Mouse (Mus musculus) CH12.LX (cell line): ENCODE results near the gene Gna15. TPM values are rescaled to one million over a fixed set of nuclear protein-coding genes. Genes with fewer than 3 reads are reported as not detected.

Experiments
- DNase-seq: peaks from one replicate; pipeline ENCODE4 v3.0.0-alpha.2; 2013; ENCODE audit errors: extremely low read depth
- H3K27ac ChIP-seq: 2 replicates; pipeline ENCODE4 v1.5.1; 2012; ENCODE audit warnings: low read depth, mild to moderate bottlenecking, control low read depth, moderate library complexity; ENCODE audit not compliant: insufficient read depth
- H3K27me3 ChIP-seq: replicated peaks from 2 replicates; pipeline ENCODE3; 2012; ENCODE audit warnings: inconsistent platforms
- H3K36me3 ChIP-seq, 2 experiments: replicated peaks in 1 of 2; 2 replicates each; pipeline versions ENCODE3 to v1.6.1; 2012; ENCODE audit warnings: inconsistent platforms in 1 of 2, low read length in 1 of 2, mild to moderate bottlenecking in 1 of 2, mixed read lengths in 1 of 2, moderate library complexity in 1 of 2; ENCODE audit not compliant: control insufficient read depth in 1 of 2, insufficient read depth in 1 of 2
- H3K4me1 ChIP-seq, 2 experiments: 2 replicates each; pipeline ENCODE4 v1.6.1; 2012; ENCODE audit warnings: inconsistent platforms in 1 of 2, moderate library complexity in 1 of 2; ENCODE audit not compliant: insufficient read depth in 2 of 2, control insufficient read depth in 1 of 2
- H3K4me2 ChIP-seq: 2 replicates; pipeline ENCODE4 v1.6.1; 2012; ENCODE audit warnings: low read depth, mild to moderate bottlenecking, control low read depth; ENCODE audit not compliant: poor library complexity, insufficient read depth, severe bottlenecking
- H3K4me3 ChIP-seq, 3 experiments: fragments of 150-350 bp in 1 of 3; sonication (generic) in 1 of 3; replicated peaks in 1 of 3; 2 replicates each; pipeline versions ENCODE3 to v1.5.1; 2011 to 2012; ENCODE audit warnings: low read depth in 2 of 3, low read length in 2 of 3, mild to moderate bottlenecking in 2 of 3, moderate library complexity in 2 of 3, control low read depth in 1 of 3, improper control_type of control experiment in 1 of 3, inconsistent platforms in 1 of 3, mixed read lengths in 1 of 3; ENCODE audit not compliant: poor library complexity in 1 of 3
- H3K79me2 ChIP-seq: replicated peaks from 2 replicates; pipeline ENCODE4 v1.6.1; 2012; ENCODE audit warnings: mild to moderate bottlenecking, moderate library complexity; ENCODE audit not compliant: control insufficient read depth, poor library complexity, insufficient read depth, severe bottlenecking; ENCODE audit errors: extremely low read depth
- H3K9ac ChIP-seq: 2 replicates; pipeline ENCODE4 v1.6.1; 2012; ENCODE audit warnings: low read depth, mild to moderate bottlenecking, control low read depth, moderate library complexity; ENCODE audit not compliant: insufficient read depth
- H3K9me3 ChIP-seq: replicated peaks from 2 replicates; pipeline ENCODE3; 2012; ENCODE audit warnings: low read length, inconsistent platforms, mixed read lengths
- BHLHE40 ChIP-seq: IDR thresholded peaks from 2 replicates; pipeline ENCODE4 v1.6.1; 2011; ENCODE audit warnings: mild to moderate bottlenecking, low read depth, low read length, improper control_type of control experiment
- CHD1 ChIP-seq: IDR thresholded peaks from 2 replicates; pipeline ENCODE4 v1.6.1; 2012; ENCODE audit warnings: low read depth, low read length, improper control_type of control experiment, inconsistent platforms
- CHD2 ChIP-seq: IDR thresholded peaks from 2 replicates; pipeline ENCODE4 v1.6.1; 2011; ENCODE audit warnings: low read length, improper control_type of control experiment
- CTCF ChIP-seq, 2 experiments: IDR thresholded peaks in 1 of 2; conservative IDR thresholded peaks in 1 of 2; 2 replicates each; pipeline ENCODE4 v1.5.1; 2011 to 2012; ENCODE audit warnings: low read depth in 2 of 2, low read length in 2 of 2, improper control_type of control experiment in 1 of 2, inconsistent platforms in 1 of 2, mild to moderate bottlenecking in 1 of 2, moderate library complexity in 1 of 2
- E2F4 ChIP-seq: IDR thresholded peaks from 2 replicates; pipeline ENCODE4 v1.6.1; 2011; ENCODE audit warnings: low read depth, low read length, improper control_type of control experiment; ENCODE audit not compliant: insufficient replicate concordance
- ELF1 ChIP-seq: IDR thresholded peaks from 2 replicates; pipeline ENCODE4 v1.6.1; 2014; ENCODE audit warnings: low read depth, mild to moderate bottlenecking, inconsistent platforms, low read length, improper control_type of control experiment
- EP300 ChIP-seq: IDR thresholded peaks from 2 replicates; pipeline ENCODE4 v1.6.1; 2011; ENCODE audit warnings: low read length, improper control_type of control experiment
- ETS1 ChIP-seq: conservative IDR thresholded peaks from 2 replicates; pipeline ENCODE4 v1.6.1; 2012; ENCODE audit warnings: low read depth, mild to moderate bottlenecking, inconsistent platforms, low read length, improper control_type of control experiment, moderate library complexity
- GABPA ChIP-seq: IDR thresholded peaks from 2 replicates; pipeline ENCODE4 v1.6.1; 2012; ENCODE audit warnings: low read depth, low read length, improper control_type of control experiment, inconsistent platforms; ENCODE audit not compliant: insufficient replicate concordance
- HCFC1 ChIP-seq: IDR thresholded peaks from 2 replicates; pipeline ENCODE4 v1.6.1; 2012; ENCODE audit warnings: low read depth, mild to moderate bottlenecking, inconsistent platforms, low read length, improper control_type of control experiment
- IRF4 ChIP-seq: IDR thresholded peaks from 2 replicates; pipeline ENCODE4 v1.6.1; 2014; ENCODE audit warnings: low read depth, mild to moderate bottlenecking, inconsistent platforms, low read length, improper control_type of control experiment
- JUN ChIP-seq: IDR thresholded peaks from 2 replicates; pipeline ENCODE4 v1.6.1; 2011; ENCODE audit warnings: low read depth, mild to moderate bottlenecking, low read length, improper control_type of control experiment, moderate library complexity; ENCODE audit not compliant: insufficient read depth
- JUND ChIP-seq: conservative IDR thresholded peaks from 2 replicates; pipeline ENCODE4 v1.6.1; 2011; ENCODE audit warnings: low read depth, low read length, improper control_type of control experiment
- KAT2A ChIP-seq: IDR thresholded peaks from 2 replicates; pipeline ENCODE4 v1.6.1; 2012; ENCODE audit warnings: low read length, improper control_type of control experiment, inconsistent platforms; ENCODE audit not compliant: insufficient replicate concordance
- MAFK ChIP-seq: IDR thresholded peaks from 2 replicates; pipeline ENCODE4 v1.6.1; 2011; ENCODE audit warnings: low read length, improper control_type of control experiment; ENCODE audit not compliant: insufficient replicate concordance
- MAX ChIP-seq: IDR thresholded peaks from 2 replicates; pipeline ENCODE4 v1.6.1; 2011; ENCODE audit warnings: low read length, improper control_type of control experiment
- MAZ ChIP-seq: IDR thresholded peaks from 2 replicates; pipeline ENCODE4 v1.6.1; 2012; ENCODE audit warnings: low read depth, mild to moderate bottlenecking, inconsistent platforms, low read length, improper control_type of control experiment, moderate library complexity
- MEF2A ChIP-seq: IDR thresholded peaks from 2 replicates; pipeline ENCODE4 v1.6.1; 2014; ENCODE audit warnings: low read depth, mild to moderate bottlenecking, inconsistent platforms, low read length, improper control_type of control experiment, borderline replicate concordance
- MXI1 ChIP-seq: IDR thresholded peaks from 2 replicates; pipeline ENCODE4 v1.6.1; 2011; ENCODE audit warnings: mild to moderate bottlenecking, low read depth, low read length, improper control_type of control experiment
- MYC ChIP-seq: IDR thresholded peaks from 2 replicates; pipeline ENCODE4 v1.6.1; 2011; ENCODE audit warnings: low read depth, mild to moderate bottlenecking, improper control_type of control experiment, low read length
- NELFE ChIP-seq: IDR thresholded peaks from 2 replicates; pipeline ENCODE4 v1.6.1; 2011; ENCODE audit warnings: low read depth, low read length, improper control_type of control experiment
- NRF1 ChIP-seq: IDR thresholded peaks from 2 replicates; pipeline ENCODE4 v1.6.1; 2014; ENCODE audit warnings: low read depth, mild to moderate bottlenecking, inconsistent platforms, low read length, improper control_type of control experiment, moderate library complexity
- PAX5 ChIP-seq: IDR thresholded peaks from 2 replicates; pipeline ENCODE4 v1.6.1; 2012; ENCODE audit warnings: low read length, inconsistent platforms, mixed read lengths
- POLR2A ChIP-seq: IDR thresholded peaks from 2 replicates; pipeline ENCODE4 v1.6.1; 2011; ENCODE audit warnings: low read depth, mild to moderate bottlenecking, improper control_type of control experiment, low read length
- POLR2AphosphoS2 ChIP-seq: IDR thresholded peaks from 2 replicates; pipeline ENCODE4 v1.6.1; 2011; ENCODE audit warnings: low read depth, low read length, improper control_type of control experiment
- RAD21 ChIP-seq: IDR thresholded peaks from 2 replicates; pipeline ENCODE4 v1.6.1; 2011; ENCODE audit warnings: low read depth, mild to moderate bottlenecking, low read length, improper control_type of control experiment, moderate library complexity
- RCOR1 ChIP-seq: conservative IDR thresholded peaks from 2 replicates; pipeline ENCODE4 v1.6.1; 2012; ENCODE audit warnings: low read depth, mild to moderate bottlenecking, inconsistent platforms, low read length, improper control_type of control experiment
- SIN3A ChIP-seq: IDR thresholded peaks from 2 replicates; pipeline ENCODE4 v1.6.1; 2012; ENCODE audit warnings: low read length, improper control_type of control experiment, inconsistent platforms
- SMC3 ChIP-seq: IDR thresholded peaks from 2 replicates; pipeline ENCODE4 v1.6.1; 2011; ENCODE audit warnings: low read depth, low read length, improper control_type of control experiment
- TBP ChIP-seq: conservative IDR thresholded peaks from 2 replicates; pipeline ENCODE4 v1.6.1; 2011; ENCODE audit warnings: low read depth, low read length, improper control_type of control experiment
- TCF12 ChIP-seq: IDR thresholded peaks from 2 replicates; pipeline ENCODE4 v1.6.1; 2014; ENCODE audit warnings: low read depth, mild to moderate bottlenecking, inconsistent platforms, low read length, improper control_type of control experiment
- UBTF ChIP-seq: IDR thresholded peaks from 2 replicates; pipeline ENCODE4 v1.6.1; 2012; ENCODE audit warnings: low read depth, mild to moderate bottlenecking, inconsistent platforms, low read length, improper control_type of control experiment, moderate library complexity
- USF1 ChIP-seq: IDR thresholded peaks from 2 replicates; pipeline ENCODE4 v1.6.1; 2014; ENCODE audit warnings: low read depth, mild to moderate bottlenecking, inconsistent platforms, low read length, improper control_type of control experiment
- USF2 ChIP-seq: conservative IDR thresholded peaks from 2 replicates; pipeline ENCODE4 v1.6.1; 2011; ENCODE audit warnings: low read depth, low read length, improper control_type of control experiment
- ZC3H11A ChIP-seq: IDR thresholded peaks from 2 replicates; pipeline ENCODE4 v1.6.1; 2012; ENCODE audit warnings: low read depth, mild to moderate bottlenecking, inconsistent platforms, low read length, improper control_type of control experiment
- ZKSCAN1 ChIP-seq: IDR thresholded peaks from 2 replicates; pipeline ENCODE4 v1.6.1; 2012; ENCODE audit warnings: low read depth, inconsistent platforms, low read length, improper control_type of control experiment, borderline replicate concordance
- ZMIZ1 ChIP-seq: IDR thresholded peaks from 2 replicates; pipeline ENCODE4 v1.6.1; 2012; ENCODE audit warnings: low read depth, mild to moderate bottlenecking, inconsistent platforms, low read length, improper control_type of control experiment
- ZNF384 ChIP-seq: IDR thresholded peaks from 2 replicates; pipeline ENCODE4 v1.6.1; 2012; ENCODE audit warnings: low read depth, low read length, improper control_type of control experiment, inconsistent platforms
- dilution Hi-C: fragments of 300-500 bp; cut with MboI; formaldehyde crosslinking; loops from 2 replicates; pipeline ENCODE4 v1.14.3; 2020; ENCODE audit warnings: low sequenced_read_pairs; ENCODE audit not compliant: extremely low pct_unique_long_range_greater_than_20kb, extremely low pct_ligation_motif_present
- in situ Hi-C: fragments of 300-500 bp; cut with MboI; formaldehyde crosslinking; loops from 3 replicates; pipeline ENCODE4 v1.14.3; 2019; ENCODE audit warnings: low sequenced_read_pairs, low pct_ligation_motif_present, low pct_unique_long_range_greater_than_20kb, mixed read lengths
- polyA plus RNA-seq: library from polyadenylated mRNA; unstranded; fragments of >175 nt; gene quantifications from 2 replicates; pipeline ENCODE4 v1.2.1, GENCODE M21; 2012; ENCODE audit warnings: low read depth; ENCODE audit not compliant: insufficient read length
- total RNA-seq, 2 experiments: library from RNA; depleted of rRNA; stranded (reverse); fragments of 300-350 nt in 1 of 2; fragments of >200 nt in 1 of 2; gene quantifications; 2 replicates each; pipeline ENCODE4 v1.2.3; 2012 to 2014

Gna15 gene
- total and polyA plus RNA-seq, 3 experiments: 5.2 to 10.0 (median 5.2) TPM

DNA sequence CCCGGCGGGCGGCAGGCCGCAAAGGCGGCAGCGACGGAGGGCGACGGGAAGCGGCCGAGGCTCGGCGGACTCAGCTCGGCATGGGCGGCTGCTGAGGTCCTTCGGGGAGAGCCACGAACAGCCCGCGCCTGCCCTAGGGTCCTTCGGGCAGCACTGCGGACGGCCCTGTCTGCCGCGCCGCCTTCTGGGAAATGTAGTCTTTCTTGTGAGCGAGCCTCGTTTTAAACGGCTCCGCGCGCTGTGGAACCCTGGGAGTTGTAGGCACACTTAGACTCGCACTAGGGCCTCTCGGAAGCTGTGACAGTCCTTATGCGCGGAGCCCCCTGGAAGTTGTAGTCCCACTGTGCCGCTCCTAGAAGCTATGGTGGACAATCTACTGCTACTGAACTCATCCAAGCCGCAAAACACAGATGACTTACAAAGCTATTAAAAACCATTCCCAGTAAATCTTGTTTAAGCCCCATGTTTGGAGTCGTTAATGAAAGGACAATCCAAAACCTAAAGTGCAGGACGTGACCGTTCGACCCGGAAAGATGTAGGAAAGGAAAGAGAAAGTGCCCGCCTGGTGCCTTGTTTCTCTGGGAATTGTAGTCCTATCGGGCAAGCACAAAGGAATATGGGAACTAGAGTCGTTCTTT, 27.6 kb downstream of the Gna15 start, which contains the start of gene Ncln:
Gene Ncln, minus strand, starts transcription at position 129 of the 638 bp plus-strand sequence.
- in situ Hi-C loops: loop anchor here (5.0 to 10.0 kb wide), 2 partner anchors 36 to 108 kb away; partner anchors contain the start of genes BC025920 and Tle6
- H3K9me3 ChIP-seq: no peaks in the 10 kb centered on the region
- H3K36me3 ChIP-seq: peaks cover 20 to 33% of the 10 kb centered on the region in 2 experiments
- H3K27me3 ChIP-seq: peaks cover 2% of the 10 kb centered on the region
- TF ChIP-seq ZC3H11A (no peak), CHD1 (no peak), POLR2A (peak; percentile 83), ZKSCAN1 (peak; percentile 44; the same call in 1 of the 2 replicates), JUND (no peak; the same call in 1 of the 2 replicates), PAX5 (no peak), RCOR1 (no peak), CHD2 (no peak; the same call in 1 of the 2 replicates), USF1 (no peak), TCF12 (peak; percentile 22; the same call in 1 of the 2 replicates), NRF1 (peak; percentile 34; the same call in 1 of the 2 replicates), TBP (peak; percentile 79), POLR2AphosphoS2 (peak; percentile 72; the same call in 1 of the 2 replicates), ETS1 (no peak; the same call in 1 of the 2 replicates), KAT2A (peak; percentile 97), MAZ (no peak), GABPA (peak; percentile 82; the same call in 1 of the 2 replicates), MYC (0 out of 2 replicates have a peak, but pooled peaks have one; percentile 30), HCFC1 (peak; percentile 97), NELFE (peak; percentile 71; the same call in 1 of the 2 replicates), CTCF (conservative IDR thresholded peaks at IDR 0.05 in 1 of 2, IDR thresholded peaks at IDR 0.05 in 1 of 2; ENCODE audit: low read depth in 2 of 2, low read length in 2 of 2) (peak in 1 of 2 experiments; percentile 6; a peak in 1 of 4 replicates), E2F4 (0 out of 2 replicates have a peak, but pooled peaks have one; percentile 66), BHLHE40 (0 out of 2 replicates have a peak, but pooled peaks have one; percentile 12), EP300 (no peak), ZMIZ1 (no peak), SMC3 (no peak), ZNF384 (no peak), IRF4 (peak; percentile 15; the same call in 1 of the 2 replicates), MAX (peak; percentile 98), USF2 (no peak), MEF2A (0 out of 2 replicates have a peak, but pooled peaks have one; percentile 24), ELF1 (peak; percentile 79), RAD21 (no peak), MXI1 (peak; percentile 85), MAFK (no peak), JUN (no peak), UBTF (0 out of 2 replicates have a peak, but pooled peaks have one; percentile 51), SIN3A (peak; percentile 83)
- TF ChIP-seq, all 38 proteins: peak for 21
- Histone ChIP-seq H3K9ac (peak within 1 kb of the TSS; percentile 77), H3K4me2 (peak within 1 kb of the TSS; percentile 77), H3K79me2 (peaks cover 25% of the 10 kb centered on the region), H3K4me3 (peak within 1 kb of the TSS; percentile 89 to 99 (median 96)), H3K4me1 (peaks cover 23 to 44% of the 10 kb centered on the region in 2 experiments), H3K27ac (0 out of 2 replicates have a peak within 1 kb of the TSS, but pooled peaks have one; percentile 31)
- peak; percentile 98 for DNase-seq
- dilution Hi-C loops: no loop called here
